Mouse (Mus musculus): ENCODE data around the gene Abca6.

Abca6 gene

GRCm38 (mm10) chr11:110251534-110251933 is at the start of gene Abca6:
TSS of gene Abca6 (minus strand) at chr11:110251776.
- in situ Hi-C loops (cut with MboI): loop anchor here (25.0 kb wide), 2 partner anchors 589 to 814 kb away; partner anchors contain the start of gene Amz2

DNA sequence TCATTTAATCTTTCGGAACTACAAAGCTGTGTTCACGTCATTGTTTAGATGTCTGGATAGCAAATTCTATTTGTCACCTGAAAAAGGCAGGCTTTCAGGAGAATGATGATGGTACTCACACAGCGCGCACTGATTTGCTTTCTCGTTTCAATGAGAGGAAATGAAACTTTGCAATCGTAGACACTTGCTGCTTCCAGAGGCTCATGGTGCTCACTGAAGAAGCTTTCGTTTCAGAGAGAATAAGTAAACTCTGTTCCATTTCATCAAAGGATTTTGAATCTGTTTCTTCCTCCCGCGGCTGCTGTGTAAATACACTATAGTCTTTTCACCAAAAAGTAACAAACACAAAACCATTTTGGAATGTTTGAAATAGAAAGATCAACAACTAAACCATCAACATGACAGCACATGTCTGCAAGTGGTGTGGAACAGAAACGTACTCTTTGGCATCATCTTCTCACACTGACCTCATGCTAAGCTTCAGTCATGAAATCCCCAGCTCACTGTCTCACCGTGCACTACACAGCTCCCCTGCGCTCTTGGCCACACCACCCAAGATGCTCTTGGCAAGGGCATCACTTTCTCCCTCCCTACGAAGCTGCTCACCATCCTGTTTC is 46.4 kb upstream of the Abca6 start:
- in situ Hi-C loops (cut with MboI): no loop called here

DNA sequence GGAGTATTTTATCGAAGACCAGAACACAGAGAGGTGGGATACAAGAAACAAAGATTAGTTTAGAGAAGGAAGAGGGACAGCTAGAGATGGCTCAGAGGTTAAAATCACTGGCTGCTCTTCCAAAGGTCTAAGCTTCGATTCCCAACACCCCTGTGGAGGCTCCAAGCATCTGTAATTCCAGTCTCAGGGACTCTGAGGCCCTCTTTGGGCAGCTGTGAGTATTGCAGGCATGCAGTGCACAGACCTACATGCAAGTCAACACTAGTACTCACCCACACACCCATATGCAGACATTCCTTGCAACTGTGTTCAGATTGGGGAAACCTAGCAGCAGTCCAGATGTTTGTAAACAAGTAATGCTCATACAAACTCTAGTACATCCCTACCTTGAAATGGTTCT is 39.0 kb upstream of the Abca6 start:
- in situ Hi-C loops (cut with MboI): no loop called here

DNA sequence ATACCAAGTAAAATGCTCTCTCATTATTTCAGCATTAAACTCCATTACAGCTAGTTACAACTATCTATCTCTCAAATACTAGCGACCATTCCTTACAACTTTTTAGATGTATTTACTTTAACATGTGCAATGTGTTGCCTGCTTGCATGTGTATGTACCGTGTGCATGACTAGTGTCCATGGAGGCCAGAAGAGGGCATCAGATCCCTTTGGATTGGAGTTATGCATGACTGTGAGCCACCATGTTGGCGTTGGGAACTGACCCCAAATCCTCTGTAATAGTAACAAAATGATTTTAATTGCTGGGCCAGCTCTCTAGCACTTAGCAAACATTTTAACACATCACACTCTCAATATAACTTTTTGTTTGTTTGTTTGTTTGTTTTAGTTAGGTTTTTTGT is 36.8 kb upstream of the Abca6 start:
- in situ Hi-C loops (cut with MboI): no loop called here

DNA sequence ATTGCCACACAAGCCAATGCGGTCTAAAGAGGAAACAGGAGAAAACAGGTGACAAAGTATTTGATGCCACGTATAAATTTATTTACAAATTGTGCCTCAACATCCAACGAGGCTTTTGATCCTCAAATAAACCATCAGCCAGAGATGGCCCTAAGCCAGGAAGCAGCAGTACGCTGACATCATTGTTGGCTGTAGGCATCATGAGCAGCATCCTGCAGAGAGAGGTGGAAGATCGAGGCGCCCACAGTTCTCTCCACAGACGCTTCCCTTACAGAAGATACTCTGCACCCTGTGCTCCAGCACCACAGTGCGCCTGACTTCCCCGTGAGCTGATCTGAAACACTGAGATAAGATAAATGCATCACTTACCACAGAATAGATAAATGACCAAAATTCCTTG is 36.1 kb upstream of the Abca6 start:
- in situ Hi-C loops (cut with MboI): no loop called here

- in situ Hi-C loops (cut with MboI): no loop called here
These were observed 34.8 kb upstream of the Abca6 start for GRCm38 (mm10) chr11:110286331-110286730.

DNA sequence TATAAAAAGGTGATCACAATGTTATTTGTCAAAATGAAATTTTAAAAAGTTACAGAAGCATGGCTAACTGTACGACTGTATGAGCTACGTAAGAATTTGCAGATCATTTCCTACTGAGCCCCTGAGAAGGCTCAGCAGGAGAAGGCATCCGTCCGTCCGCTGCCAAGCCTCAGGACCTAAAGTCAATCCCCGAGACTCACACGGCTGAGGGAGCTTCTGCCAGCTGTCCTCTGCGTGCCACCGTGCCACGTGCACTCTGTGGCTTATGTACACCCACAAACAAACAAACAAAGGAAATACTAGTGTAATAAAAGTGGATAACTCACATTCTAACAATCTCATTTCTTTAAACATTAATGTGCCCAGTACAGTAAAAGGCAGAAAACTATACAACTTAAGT is 33.3 kb upstream of the Abca6 start:
- in situ Hi-C loops (cut with MboI): no loop called here

- in situ Hi-C loops (cut with MboI): no loop called here
These were observed 32.7 kb upstream of the Abca6 start for GRCm38 (mm10) chr11:110284185-110284787.

DNA sequence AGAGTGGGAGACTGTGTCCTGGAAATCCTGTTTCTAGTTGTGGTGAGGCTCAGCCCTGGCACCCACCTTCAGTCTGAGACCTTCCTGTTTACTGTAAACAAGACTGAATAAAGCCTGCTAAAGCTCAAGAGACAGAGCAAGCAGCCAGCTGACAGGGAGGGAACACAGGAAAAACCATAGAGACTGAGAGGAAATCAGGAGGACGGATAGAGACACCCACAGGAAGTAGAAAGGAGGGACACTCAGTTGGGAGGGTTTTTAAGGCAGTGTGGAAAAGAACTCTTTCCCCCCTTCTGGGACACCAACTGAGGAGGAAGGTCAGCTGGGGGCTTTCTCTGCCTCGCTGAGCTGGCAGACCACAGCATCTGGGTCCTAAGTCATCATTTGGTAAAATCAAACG is 23.2 kb upstream of the Abca6 start:
- in situ Hi-C loops (cut with MboI): loop anchor here (25.0 kb wide), 2 partner anchors 612 to 837 kb away; partner anchors contain the start of gene Amz2

DNA sequence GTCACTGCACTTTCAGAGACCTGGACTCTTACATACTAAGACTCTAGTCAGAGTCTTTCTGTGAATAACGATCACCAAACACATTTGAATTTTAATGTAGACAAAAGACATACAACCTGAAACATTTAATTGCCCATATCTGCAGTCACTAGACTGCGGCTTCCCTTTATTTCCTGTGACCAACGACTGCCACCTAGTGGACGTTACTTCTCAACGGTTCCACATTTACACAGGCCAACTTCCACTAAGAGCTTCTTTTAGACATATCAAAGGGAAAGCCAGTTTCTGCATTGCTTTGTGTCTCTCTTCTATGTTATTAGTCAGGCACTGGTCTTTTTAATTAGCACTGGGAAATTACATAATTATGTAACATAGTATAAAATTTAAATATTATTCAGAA is 20.2 kb upstream of the Abca6 start:
- in situ Hi-C loops (cut with MboI): loop anchor here (25.0 kb wide), 2 partner anchors 609 to 834 kb away; partner anchors contain the start of gene Amz2

DNA sequence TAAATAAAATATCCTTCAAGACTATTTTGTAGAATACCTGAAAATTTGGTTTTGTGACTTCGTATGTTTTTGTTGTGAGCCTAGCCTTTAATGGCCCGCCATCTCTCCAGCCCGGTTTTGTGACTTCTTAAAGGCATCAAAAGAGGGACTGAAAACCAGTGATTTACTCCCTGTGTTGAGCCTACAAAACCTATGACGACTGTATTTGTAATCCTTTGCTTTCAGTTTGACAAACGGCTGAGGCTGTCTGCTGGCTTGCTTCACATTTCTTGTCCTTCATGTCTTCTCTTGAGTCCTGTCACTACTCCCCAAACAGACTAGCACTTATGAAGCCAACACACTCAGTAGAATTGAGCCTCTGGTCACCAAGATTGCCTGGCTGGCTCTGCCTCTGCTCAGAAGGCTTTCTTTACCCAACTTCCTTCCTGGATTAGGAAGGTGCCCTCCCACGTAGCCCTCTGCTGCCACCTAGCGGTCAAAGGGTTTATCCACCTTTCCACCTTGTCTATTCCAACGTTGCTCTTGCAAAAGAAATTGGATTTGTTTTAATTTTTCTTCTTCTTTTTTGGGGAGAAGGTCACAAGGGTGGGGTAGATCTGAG is 16.8 kb upstream of the Abca6 start:
- in situ Hi-C loops (cut with MboI): loop anchor here (5.0 to 25.0 kb wide), 3 partner anchors 396 to 831 kb away; partner anchors contain the start of gene Amz2

GRCm38 (mm10) chr11:110267232-110267631 is 15.7 kb upstream of the Abca6 start:
- in situ Hi-C loops (cut with MboI): loop anchor here (5.0 to 25.0 kb wide), 3 partner anchors 395 to 830 kb away; partner anchors contain the start of gene Amz2

DNA sequence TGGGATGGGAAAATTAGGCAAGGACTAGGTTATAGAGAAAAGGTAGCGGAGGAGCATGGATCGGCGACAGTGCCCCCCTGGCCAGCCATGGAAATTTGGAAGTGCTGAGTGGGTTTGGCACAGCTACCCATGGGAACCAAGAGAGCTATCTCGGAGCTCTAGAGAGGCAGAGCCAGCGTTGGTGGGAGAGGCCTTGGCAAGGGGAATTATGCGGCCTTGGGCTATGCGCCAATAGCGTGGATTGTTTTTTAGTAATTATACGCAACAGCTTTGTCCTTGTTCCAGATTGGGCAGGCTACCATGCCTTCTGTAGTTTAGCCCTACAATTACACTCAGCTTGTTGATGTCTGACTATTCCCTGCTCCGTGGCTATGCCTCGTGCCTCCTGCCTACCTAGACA is 15.2 kb upstream of the Abca6 start:
- in situ Hi-C loops (cut with MboI): loop anchor here (5.0 to 25.0 kb wide), 3 partner anchors 394 to 829 kb away; partner anchors contain the start of gene Amz2

DNA sequence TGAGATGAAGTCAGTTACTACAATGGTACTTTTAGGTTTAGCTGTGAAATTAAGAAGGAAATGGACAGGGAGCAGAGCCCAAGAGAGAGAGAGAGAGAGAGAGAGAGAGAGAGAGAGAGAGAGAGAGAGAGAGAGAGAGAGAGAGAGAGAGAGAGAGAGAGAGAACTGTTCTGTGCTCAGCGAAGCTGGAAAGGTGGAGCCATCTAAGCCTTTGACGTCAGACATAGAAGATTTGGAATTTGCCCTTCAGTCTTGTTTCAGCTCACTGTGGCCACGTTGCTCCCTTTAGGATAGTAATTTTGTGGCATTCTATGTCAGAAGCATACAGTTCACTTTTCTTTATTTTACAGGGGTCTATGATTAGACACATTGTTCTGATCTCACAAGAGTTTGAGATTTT is 10.3 kb upstream of the Abca6 start:
- in situ Hi-C loops (cut with MboI): loop anchor here (25.0 kb wide), 2 partner anchors 600 to 825 kb away; partner anchors contain the start of gene Amz2

DNA sequence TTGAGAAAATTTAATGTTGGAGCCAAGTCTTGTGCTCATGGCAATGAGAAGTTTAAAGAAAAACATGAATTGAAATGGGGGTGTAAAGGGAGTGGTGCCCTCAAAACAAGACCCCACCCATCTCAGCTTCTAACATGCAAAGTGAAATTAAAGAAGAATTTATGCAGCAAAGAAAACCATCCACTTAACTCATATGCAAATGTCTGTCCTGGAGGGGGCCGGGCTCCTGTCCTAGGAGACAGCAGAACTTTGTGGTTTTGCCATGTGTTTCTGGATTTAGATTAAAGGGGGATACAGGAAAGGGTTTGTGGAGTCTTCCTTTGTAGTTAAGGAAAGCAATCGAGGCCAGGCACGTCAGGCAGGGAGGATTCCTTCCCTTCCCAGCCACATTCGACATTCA is 6.3 kb upstream of the Abca6 start:
- in situ Hi-C loops (cut with MboI): loop anchor here (25.0 kb wide), 2 partner anchors 596 to 821 kb away; partner anchors contain the start of gene Amz2

- in situ Hi-C loops (cut with MboI): loop anchor here (25.0 kb wide), 2 partner anchors 595 to 820 kb away; partner anchors contain the start of gene Amz2
These were observed 5.5 kb upstream of the Abca6 start for GRCm38 (mm10) chr11:110257061-110257460.

DNA sequence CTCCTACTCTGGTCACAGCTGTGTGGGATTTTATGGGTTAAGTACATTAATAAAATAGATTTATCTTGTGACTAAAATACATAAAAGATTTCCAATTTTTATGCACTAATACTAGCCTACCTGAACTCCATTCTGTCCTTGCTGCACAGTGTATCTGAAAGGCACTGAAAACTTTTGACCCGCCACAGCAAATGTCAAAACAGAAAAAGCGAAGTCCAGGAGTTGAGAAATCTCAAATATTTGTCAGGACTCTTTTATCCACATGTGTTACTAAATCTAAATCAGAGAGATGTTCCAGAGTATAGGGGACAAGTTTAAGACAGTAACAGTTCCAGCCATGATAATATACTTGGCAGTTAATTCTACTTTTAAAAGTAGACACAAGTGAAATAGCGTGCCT is 680 bp upstream of the Abca6 start:
- in situ Hi-C loops (cut with MboI): loop anchor here (25.0 kb wide), 2 partner anchors 590 to 815 kb away; partner anchors contain the start of gene Amz2

GRCm38 (mm10) chr11:110244730-110245129 is 6.8 kb downstream of the Abca6 start:
- in situ Hi-C loops (cut with MboI): no loop called here

- in situ Hi-C loops (cut with MboI): no loop called here
These were observed 14.1 kb downstream of the Abca6 start for GRCm38 (mm10) chr11:110237466-110237865.

DNA sequence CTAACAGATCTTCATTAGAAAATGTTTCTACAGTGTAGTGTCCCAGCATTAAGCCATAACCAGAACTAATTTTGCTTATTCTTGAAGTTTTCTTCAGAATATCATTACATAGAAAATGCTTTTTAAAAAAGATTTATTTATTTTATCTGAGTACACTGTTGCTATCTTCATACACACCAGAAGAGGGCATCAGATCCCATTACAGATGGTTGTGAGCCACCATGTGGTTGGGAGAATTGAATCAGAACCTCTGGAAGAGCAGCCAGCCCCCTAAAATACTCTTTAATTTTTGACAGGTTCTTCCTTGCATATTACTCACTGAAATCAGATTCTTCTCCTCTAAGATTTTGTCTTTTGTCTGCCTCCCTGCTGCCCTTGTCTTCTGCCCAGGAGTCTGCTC is 18.6 kb downstream of the Abca6 start:
- in situ Hi-C loops (cut with MboI): no loop called here

DNA sequence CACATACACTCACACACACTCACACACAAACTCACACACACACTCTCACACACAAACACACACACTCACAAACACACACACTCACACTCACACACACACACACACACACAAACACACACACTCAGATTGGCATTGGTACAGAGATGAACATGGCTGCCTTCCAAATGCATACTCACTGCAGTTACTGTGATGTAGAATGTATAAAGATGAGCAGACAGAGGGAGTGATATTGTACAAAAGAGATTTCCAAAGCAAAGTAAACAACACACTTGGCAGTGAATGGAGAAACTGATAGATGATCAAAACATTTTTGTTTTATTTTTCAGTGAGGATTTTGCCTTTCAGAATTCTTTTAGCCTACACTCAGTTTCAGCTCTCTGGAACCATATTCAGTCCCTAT is 34.5 kb downstream of the Abca6 start:
- in situ Hi-C loops (cut with MboI): no loop called here

DNA sequence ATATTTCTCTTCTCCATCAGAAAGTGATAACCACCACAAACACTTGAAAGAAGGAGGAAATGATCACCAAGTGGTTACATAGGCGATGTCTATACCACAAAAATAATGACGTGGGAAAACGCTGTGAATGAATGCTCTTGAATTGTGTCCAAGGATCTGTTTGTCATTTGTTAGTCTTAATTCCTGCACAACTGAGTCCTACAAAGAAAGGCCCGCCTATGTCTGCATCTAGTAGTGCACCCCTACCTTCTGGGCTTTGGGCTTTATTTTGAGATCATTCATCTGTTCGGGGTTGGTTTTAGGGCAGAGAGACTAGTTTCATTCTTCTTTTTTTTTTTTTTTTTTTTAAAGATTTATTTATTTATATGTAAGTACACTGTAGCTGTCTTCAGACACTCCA is 47.6 kb downstream of the Abca6 start:
- in situ Hi-C loops (cut with MboI): no loop called here

- in situ Hi-C loops (cut with MboI): no loop called here
These were observed 52.7 kb downstream of the Abca6 start for GRCm38 (mm10) chr11:110198882-110199281.
